Mouse (Mus musculus) limb, embryonic 13.5 days (tissue): ENCODE results near the gene Usp9x. TPM values are rescaled to one million over a fixed set of nuclear protein-coding genes. Genes with fewer than 3 reads are reported as not detected.

ENCODE experiments used
- ATAC-seq: fragments of 200-750 bp; cut with Nextera tagmentation; 2 replicates; pipeline ENCODE4 v1.8.0; 2017; ENCODE audit warnings: low read depth, moderate number of reproducible peaks, moderate TSS enrichment; ENCODE audit not compliant: low FRiP score
- H3K27ac ChIP-seq: fragments of 300-500 bp; sonication (generic); 2 replicates; pipeline ENCODE4 v1.5.1; 2015; ENCODE audit warnings: inconsistent platforms, mild to moderate bottlenecking, moderate library complexity
- H3K27me3 ChIP-seq: fragments of 300-500 bp; sonication (generic); 2 replicates; pipeline ENCODE4 v1.6.1; 2015; ENCODE audit warnings: mild to moderate bottlenecking, inconsistent platforms
- H3K36me3 ChIP-seq: fragments of 300-500 bp; sonication (generic); 2 replicates; pipeline ENCODE4 v1.6.1; 2015; ENCODE audit warnings: inconsistent platforms, mild to moderate bottlenecking, moderate library complexity
- H3K4me1 ChIP-seq: fragments of 300-500 bp; sonication (generic); 2 replicates; pipeline ENCODE4 v1.6.1; 2015; ENCODE audit warnings: inconsistent platforms
- H3K4me2 ChIP-seq: fragments of 300-500 bp; sonication (generic); replicated peaks from 2 replicates; pipeline ENCODE4 v1.6.1; 2015; ENCODE audit warnings: inconsistent platforms, mild to moderate bottlenecking, moderate library complexity
- H3K4me3 ChIP-seq: fragments of 300-500 bp; sonication (generic); 2 replicates; pipeline ENCODE4 v1.5.1; 2015; ENCODE audit warnings: moderate library complexity, mild to moderate bottlenecking, inconsistent platforms
- H3K9ac ChIP-seq: fragments of 300-500 bp; sonication (generic); 2 replicates; pipeline ENCODE4 v1.6.1; 2015; ENCODE audit warnings: mild to moderate bottlenecking, inconsistent platforms
- H3K9me3 ChIP-seq: fragments of 300-500 bp; sonication (generic); 2 replicates; pipeline ENCODE4 v1.6.1; 2016; ENCODE audit warnings: inconsistent platforms
- WGBS: fragments of 180-500 bp; shearing (Covaris S2); methylation state at CpG from one replicate; pipeline ENCODE4 v1.1.7; 2015; 5-methylcytosine and 5-hydroxymethylcytosine counted together
- polyA plus RNA-seq: library from polyadenylated mRNA; unstranded; fragments of >200 nt; fragmentation: Nextera tagmentation; extraction: Ambion mirVana; gene quantifications from 2 replicates; pipeline ENCODE4 v1.2.1, GENCODE M21; 2015

Gene Usp9x
- polyA plus RNA-seq, 1 experiment from 2014 or later, result 32.8 TPM

DNA sequence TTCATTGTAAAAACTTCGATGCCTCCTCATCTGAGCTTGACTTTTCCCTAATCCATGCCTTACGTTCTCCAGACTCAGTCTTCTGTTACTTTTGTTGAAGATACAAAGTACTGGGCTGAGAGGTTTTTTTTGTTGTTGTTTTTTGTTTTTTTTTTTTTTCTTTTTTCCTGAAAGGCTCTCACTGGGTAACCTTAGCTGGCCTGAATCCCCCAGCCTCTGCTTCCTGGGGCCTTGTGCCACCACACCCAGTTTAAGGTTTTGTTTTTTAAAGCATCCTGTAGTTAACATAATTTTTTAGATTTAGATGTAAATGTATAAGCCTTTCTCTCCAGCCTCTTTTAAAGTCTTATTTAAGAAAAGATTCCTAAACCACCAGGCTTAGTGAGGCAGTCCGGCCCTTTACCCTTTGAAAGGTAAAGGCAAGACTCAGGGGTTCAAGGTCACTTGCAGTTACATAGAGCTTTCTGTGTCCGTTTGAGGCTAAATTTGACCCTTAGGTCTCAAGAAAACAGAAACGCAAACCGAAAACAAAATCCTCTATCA lies 24.3 kb upstream of the Usp9x start:
- Histone ChIP-seq H3K9ac (no peak overlapping the region), H3K4me1 (peaks cover 6% of the 10 kb centered on the region; the same call in 1 of the 2 replicates), H3K4me3 (no peak overlapping the region), H3K27me3 (peaks cover 8% of the 10 kb centered on the region; the same call in 1 of the 2 replicates), H3K4me2 (no peak overlapping the region), H3K9me3 (no peaks in the 10 kb centered on the region), H3K27ac (no peak overlapping the region), H3K36me3 (no peaks in the 10 kb centered on the region)
- 49% methylated on average over 6 of the region's 6 CpGs for WGBS
- no peak for ATAC-seq

- Histone ChIP-seq H3K9ac (no peak overlapping the region), H3K36me3 (no peaks in the 10 kb centered on the region), H3K27me3 (peaks cover 7% of the 10 kb centered on the region; the same call in 1 of the 2 replicates), H3K9me3 (no peaks in the 10 kb centered on the region), H3K4me3 (peak overlapping the region; percentile 16; the same call in 1 of the 2 replicates), H3K27ac (no peak overlapping the region), H3K4me2 (peak overlapping the region; percentile 55), H3K4me1 (peaks cover 6% of the 10 kb centered on the region; the same call in 1 of the 2 replicates)
- 19% methylated on average over 14 of the region's 14 CpGs for WGBS
- ATAC-seq, result no peak
These were observed 23.5 kb upstream of the Usp9x start for GRCm38 (mm10) chrX:13047631-13048345.

- 65% methylated on average over 1 of the region's 1 CpGs for WGBS
These were observed 16.7 kb upstream of the Usp9x start for GRCm38 (mm10) chrX:13054612-13055011.

GRCm38 (mm10) chrX:13061961-13062360 lies 9.3 kb upstream of the Usp9x start:
- Histone ChIP-seq H3K27me3 (no peaks in the 10 kb centered on the region), H3K36me3 (no peaks in the 10 kb centered on the region), H3K9me3 (no peaks in the 10 kb centered on the region), H3K27ac (no peak overlapping the region), H3K4me1 (no peaks in the 10 kb centered on the region), H3K4me2 (no peak overlapping the region), H3K4me3 (no peak overlapping the region), H3K9ac (no peak overlapping the region)
- WGBS, result 66% methylated on average over 3 of the region's 3 CpGs
- no peak for ATAC-seq

More at GRCm38 (mm10) chrX:13054612-13055011, 16.7 kb upstream of the Usp9x start:
- Histone ChIP-seq H3K27ac (no peak overlapping the region), H3K36me3 (no peaks in the 10 kb centered on the region), H3K4me1 (no peaks in the 10 kb centered on the region), H3K9me3 (no peaks in the 10 kb centered on the region), H3K27me3 (peaks cover 11% of the 10 kb centered on the region; the same call in 1 of the 2 replicates), H3K4me2 (no peak overlapping the region), H3K9ac (no peak overlapping the region), H3K4me3 (no peak overlapping the region)
- no peak for ATAC-seq

DNA sequence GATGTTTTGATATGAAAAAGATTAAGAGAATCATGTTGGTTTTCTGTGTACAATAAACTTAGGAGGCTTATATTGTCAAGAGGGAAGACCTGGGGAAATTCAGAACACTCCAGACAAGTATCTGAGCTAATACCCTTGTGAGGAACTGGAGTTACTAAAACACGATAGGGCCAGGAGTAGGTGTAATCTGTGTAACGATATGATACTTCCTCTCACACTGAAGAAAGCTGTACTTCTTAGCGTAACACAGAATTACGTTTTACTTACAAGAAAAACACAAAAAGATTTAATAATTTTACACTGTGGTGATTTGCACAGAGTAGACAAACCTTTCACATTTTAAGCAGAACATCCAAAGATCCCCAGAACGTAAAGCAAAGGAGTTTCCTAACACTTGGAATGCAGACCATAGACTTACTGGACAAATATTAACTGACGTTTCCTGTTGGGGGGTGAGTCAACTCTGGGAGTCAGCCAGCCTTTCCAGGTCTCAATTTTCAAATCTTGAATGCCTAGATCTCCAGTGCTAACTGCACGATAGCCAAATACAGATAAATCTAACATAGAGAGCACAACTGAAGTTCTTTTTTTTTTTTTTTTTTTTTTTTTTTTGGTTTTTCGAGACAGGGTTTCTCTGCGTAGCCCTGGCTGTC lies 6.9 kb upstream of the Usp9x start:
- Histone ChIP-seq H3K4me1 (no peaks in the 10 kb centered on the region), H3K4me2 (no peak overlapping the region), H3K27ac (no peak overlapping the region), H3K9me3 (no peaks in the 10 kb centered on the region), H3K9ac (no peak overlapping the region), H3K36me3 (no peaks in the 10 kb centered on the region), H3K27me3 (no peaks in the 10 kb centered on the region), H3K4me3 (no peak overlapping the region)
- WGBS, result 83% methylated on average over 7 of the region's 9 CpGs
- ATAC-seq, result no peak

- Histone ChIP-seq H3K36me3 (no peaks in the 10 kb centered on the region), H3K4me2 (peak overlapping the region; percentile 53), H3K4me1 (no peaks in the 10 kb centered on the region), H3K27me3 (peaks cover 24% of the 10 kb centered on the region; the same call in 1 of the 2 replicates), H3K27ac (peak overlapping the region; percentile 92; the same call in 1 of the 2 replicates), H3K9ac (0 out of 2 replicates have a peak overlapping the region, but pooled peaks have one; percentile 39), H3K9me3 (no peaks in the 10 kb centered on the region), H3K4me3 (peak overlapping the region; percentile 68)
- 26% methylated on average over 8 of the region's 8 CpGs for whole genome bisulfite sequencing
- ATAC-seq, result no peak
These were observed 1.1 kb upstream of the Usp9x start for GRCm38 (mm10) chrX:13070206-13070572.

DNA sequence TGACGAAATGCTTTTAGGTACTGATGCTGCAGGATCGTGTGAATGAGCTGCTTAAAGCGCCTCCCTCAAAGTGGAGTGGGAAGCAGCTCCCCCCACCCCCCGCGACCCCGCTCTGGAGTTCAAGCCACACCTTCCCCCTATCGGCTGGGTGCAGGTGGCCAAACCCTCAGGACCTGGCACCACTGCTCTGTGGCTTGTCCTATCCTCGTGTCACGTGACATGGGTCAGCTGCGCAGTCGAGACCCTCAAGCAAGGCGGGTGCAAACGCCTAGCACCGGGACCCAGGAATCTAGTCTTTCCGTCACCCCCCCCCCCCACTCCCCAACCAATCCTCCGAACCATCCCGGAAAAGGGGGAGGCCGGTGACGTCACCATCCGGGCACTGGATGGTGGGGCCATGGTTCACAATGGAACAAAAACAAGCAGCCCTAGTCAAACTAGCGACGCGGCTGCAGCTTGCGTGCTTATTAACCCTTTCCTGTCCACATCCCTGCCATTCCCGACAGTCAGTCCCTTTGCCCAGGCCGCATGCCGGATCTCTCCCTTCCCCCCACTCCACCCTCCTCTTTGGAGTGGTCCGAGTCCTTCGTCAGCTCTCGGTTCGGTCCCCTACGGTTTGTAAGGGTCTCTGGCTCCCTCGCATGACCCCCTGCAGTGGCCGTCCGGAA lies 591 bp upstream of the Usp9x start:
- ATAC-seq, result peak; percentile 91
- H3K27ac ChIP-seq, result peak overlapping the region; percentile 92
- H3K4me1 ChIP-seq, result no peaks in the 10 kb centered on the region
- H3K27me3 ChIP-seq, result peaks cover 24% of the 10 kb centered on the region; the same call in 1 of the 2 replicates
- no peaks in the 10 kb centered on the region for H3K9me3 ChIP-seq
- peak overlapping the region; percentile 53 for H3K4me2 ChIP-seq
- peak overlapping the region; percentile 68 for H3K4me3 ChIP-seq
- no peaks in the 10 kb centered on the region for H3K36me3 ChIP-seq
- WGBS, result 21% methylated on average over 35 of the region's 35 CpGs
- H3K9ac ChIP-seq, result peak overlapping the region; percentile 63

DNA sequence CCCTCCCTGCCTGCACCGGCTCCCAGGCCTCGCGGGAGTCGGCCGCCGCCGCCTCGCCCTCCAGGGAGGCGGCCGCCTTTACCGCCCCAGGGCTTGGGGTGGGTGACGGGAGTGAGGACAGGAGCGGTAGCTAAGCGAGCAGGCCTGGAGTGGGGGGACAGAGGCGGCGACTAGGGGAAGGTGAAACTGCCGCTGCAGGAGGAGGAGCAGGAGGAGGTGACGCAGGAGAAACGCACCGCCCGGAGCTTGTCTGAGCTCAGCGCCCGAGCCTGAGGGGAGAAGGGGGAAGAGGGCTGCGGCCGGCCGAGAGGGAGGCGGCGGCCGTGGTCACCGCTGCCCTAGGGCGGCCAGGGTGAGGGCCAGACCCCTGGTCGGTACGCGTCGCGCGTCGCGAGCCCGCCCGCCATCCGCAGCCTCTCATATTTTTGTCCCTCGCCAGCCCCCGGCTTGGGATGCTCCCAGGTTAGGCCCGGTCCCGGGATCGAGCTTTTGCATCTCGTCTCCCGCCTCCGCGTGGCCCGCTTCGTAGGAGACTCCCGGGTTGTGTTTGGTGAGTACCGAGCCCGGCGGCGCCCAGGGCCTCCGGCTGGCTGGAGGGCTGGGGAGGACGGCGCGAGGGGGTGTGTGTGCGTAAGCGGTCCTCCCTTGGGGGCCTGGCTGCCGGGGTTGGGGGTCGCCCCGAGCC lies 620 bp downstream of the Usp9x start:
- peak overlapping the region; percentile 68 for H3K4me3 ChIP-seq

DNA sequence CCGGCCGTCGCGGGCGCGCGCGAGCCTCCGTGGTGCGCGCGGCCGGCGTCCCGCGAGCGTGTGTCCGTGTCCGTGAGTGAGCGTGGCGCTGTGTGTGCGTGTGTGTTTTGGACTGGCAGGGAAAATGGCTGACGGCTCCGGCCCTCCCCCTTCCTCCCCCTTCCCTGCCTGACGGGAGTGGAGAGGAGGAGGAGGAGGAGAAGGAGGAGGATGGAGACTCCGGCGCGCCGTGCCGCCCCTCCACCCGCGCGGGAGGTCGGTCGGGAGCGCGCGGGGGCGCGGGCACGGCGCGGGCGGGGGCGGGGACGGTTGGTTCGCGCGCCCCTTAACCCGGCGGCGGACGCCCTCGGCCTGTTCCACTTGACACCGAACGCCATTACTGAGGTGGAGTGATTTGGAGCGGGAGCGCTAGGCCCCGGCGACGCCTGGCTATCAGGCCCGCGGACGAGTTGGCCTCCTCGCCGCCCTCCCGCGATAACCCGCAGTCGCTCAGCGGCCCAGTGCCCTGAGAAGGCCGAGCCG lies 1.2 kb downstream of the Usp9x start:
- peak overlapping the region; percentile 94 for H3K27ac ChIP-seq
- no peaks in the 10 kb centered on the region for H3K9me3 ChIP-seq
- H3K27me3 ChIP-seq, result peaks cover 24% of the 10 kb centered on the region; the same call in 1 of the 2 replicates
- ATAC-seq, result peak; percentile 25; the same call in 1 of the 2 replicates
- H3K4me2 ChIP-seq, result peak overlapping the region; percentile 59
- H3K4me3 ChIP-seq, result peak overlapping the region; percentile 68
- no peaks in the 10 kb centered on the region for H3K4me1 ChIP-seq
- WGBS, result 12% methylated on average over 41 of the region's 73 CpGs
- 0 out of 2 replicates have a peak, but pooled peaks cover under 1% of the 10 kb centered on the region for H3K36me3 ChIP-seq
- peak overlapping the region; percentile 87 for H3K9ac ChIP-seq

More for the DNA sequence above, 620 bp downstream of the Usp9x start:
- Histone ChIP-seq H3K27me3 (peaks cover 24% of the 10 kb centered on the region; the same call in 1 of the 2 replicates), H3K27ac (peak overlapping the region; percentile 94), H3K4me2 (peak overlapping the region; percentile 59), H3K9me3 (no peaks in the 10 kb centered on the region), H3K36me3 (no peaks in the 10 kb centered on the region), H3K4me1 (no peaks in the 10 kb centered on the region), H3K9ac (peak overlapping the region; percentile 87)
- 11% methylated on average over 53 of the region's 67 CpGs for WGBS
- ATAC-seq, result peak; percentile 21; the same call in 1 of the 2 replicates

DNA sequence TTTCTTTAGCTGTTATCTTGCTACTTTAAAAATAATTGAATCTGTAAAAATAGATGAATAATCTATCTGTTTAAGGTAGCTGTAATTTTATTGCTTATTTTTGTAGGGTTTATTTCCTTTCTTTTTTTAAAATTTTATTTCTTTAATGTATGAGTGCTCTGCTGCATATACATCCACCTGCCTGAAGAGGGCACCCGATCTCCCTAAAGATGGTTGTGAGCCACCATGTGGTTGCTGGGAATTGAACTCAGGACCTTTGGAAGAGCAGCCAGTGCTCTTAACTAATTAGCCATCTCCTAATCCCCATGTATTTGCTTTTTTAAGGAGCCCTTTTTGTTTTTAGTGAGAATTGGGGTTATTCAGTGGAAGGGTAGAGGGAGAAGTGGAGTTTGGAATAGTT lies 14.3 kb downstream of the Usp9x start:
- no peaks in the 10 kb centered on the region for H3K4me1 ChIP-seq
- no peak overlapping the region for H3K4me3 ChIP-seq
- H3K9ac ChIP-seq, result no peak overlapping the region
- no peak overlapping the region for H3K27ac ChIP-seq
- H3K9me3 ChIP-seq, result no peaks in the 10 kb centered on the region
- H3K36me3 ChIP-seq, result 0 out of 2 replicates have a peak, but pooled peaks cover under 1% of the 10 kb centered on the region
- no peak for ATAC-seq
- no peaks in the 10 kb centered on the region for H3K27me3 ChIP-seq
- 67% methylated on average over 1 of the region's 1 CpGs for WGBS
- no peak overlapping the region for H3K4me2 ChIP-seq

GRCm38 (mm10) chrX:13096985-13097384 lies 25.7 kb downstream of the Usp9x start:
- H3K27ac ChIP-seq, result no peak overlapping the region
- no peak overlapping the region for H3K4me3 ChIP-seq
- no peaks in the 10 kb centered on the region for H3K9me3 ChIP-seq
- H3K36me3 ChIP-seq, result no peaks in the 10 kb centered on the region; the same call in 1 of the 2 replicates
- H3K9ac ChIP-seq, result no peak overlapping the region
- ATAC-seq, result no peak
- no peaks in the 10 kb centered on the region for H3K27me3 ChIP-seq
- 77% methylated on average over 1 of the region's 1 CpGs for WGBS
- no peaks in the 10 kb centered on the region for H3K4me1 ChIP-seq
- no peak overlapping the region for H3K4me2 ChIP-seq
